Mouse (Mus musculus): ENCODE data around the gene Shld2. TPM values are rescaled to one million over a fixed set of nuclear protein-coding genes. Genes with fewer than 3 reads are reported as not detected.
A peak's percentile ranks its signal among the peaks of the same experiment; 100 is the strongest.
"Not testable (repeated sequence)": the region's sequence is repeated elsewhere in the genome, so short reads cannot be mapped to it uniquely, and the experiment has no call there.

Gene Shld2
- polyA plus RNA-seq, 1 experiment from 2014 or later = 5.4 TPM

- H3K4me1 ChIP-seq = no peaks in the 10 kb centered on the region
- no peaks in the 10 kb centered on the region for H3K36me3 ChIP-seq
- no peaks in the 10 kb centered on the region for H3K27me3 ChIP-seq (replicated peaks)
- no peak overlapping the region for H3K4me2 ChIP-seq
- no peak for ATAC-seq (ENCODE audit: low FRiP score)
- no peak overlapping the region for H3K9ac ChIP-seq (replicated peaks)
- H3K4me3 ChIP-seq (replicated peaks) = no peak overlapping the region
- 83% methylated on average over 4 of the region's 4 CpGs for WGBS
- no peaks in the 10 kb centered on the region for H3K9me3 ChIP-seq (replicated peaks)
- no peak overlapping the region for H3K27ac ChIP-seq (replicated peaks)
These were observed 35.1 kb downstream of the Shld2 start for GRCm38 (mm10) chr14:34275225-34275624.

- no peak overlapping the region for H3K9ac ChIP-seq (replicated peaks)
- no peak for ATAC-seq (ENCODE audit: low FRiP score)
- WGBS = 98% methylated on average over 3 of the region's 3 CpGs
These were observed 36.2 kb downstream of the Shld2 start for GRCm38 (mm10) chr14:34274141-34274540.

GRCm38 (mm10) chr14:34273280-34273679 is 37.0 kb downstream of the Shld2 start:
- no peaks in the 10 kb centered on the region for H3K9me3 ChIP-seq (replicated peaks)
- no peaks in the 10 kb centered on the region for H3K27me3 ChIP-seq (replicated peaks)
- no peak overlapping the region for H3K4me3 ChIP-seq (replicated peaks)
- no peaks in the 10 kb centered on the region for H3K36me3 ChIP-seq
- no peak overlapping the region for H3K27ac ChIP-seq (replicated peaks)
- H3K4me2 ChIP-seq = no peak overlapping the region
- H3K9ac ChIP-seq (replicated peaks) = no peak overlapping the region
- no peaks in the 10 kb centered on the region for H3K4me1 ChIP-seq
- 51% methylated on average over 2 of the region's 2 CpGs for WGBS
- no peak for ATAC-seq (ENCODE audit: low FRiP score)

More at GRCm38 (mm10) chr14:34274141-34274540, 36.2 kb downstream of the Shld2 start:
- Histone ChIP-seq H3K36me3 (no peaks in the 10 kb centered on the region), H3K27me3 (replicated peaks) (no peaks in the 10 kb centered on the region), H3K27ac (replicated peaks) (no peak overlapping the region), H3K4me2 (no peak overlapping the region), H3K4me3 (replicated peaks) (no peak overlapping the region), H3K9me3 (replicated peaks) (no peaks in the 10 kb centered on the region), H3K4me1 (no peaks in the 10 kb centered on the region)

GRCm38 (mm10) chr14:34268046-34268445 is 42.2 kb downstream of the Shld2 start:
- Histone ChIP-seq H3K9ac (replicated peaks) (no peak overlapping the region), H3K27me3 (replicated peaks) (no peaks in the 10 kb centered on the region), H3K9me3 (replicated peaks) (no peaks in the 10 kb centered on the region), H3K4me3 (replicated peaks) (no peak overlapping the region), H3K4me2 (no peak overlapping the region), H3K36me3 (no peaks in the 10 kb centered on the region), H3K4me1 (no peaks in the 10 kb centered on the region), H3K27ac (replicated peaks) (no peak overlapping the region)
- WGBS = 84% methylated on average over 9 of the region's 9 CpGs
- ATAC-seq (ENCODE audit: low FRiP score) = no peak

GRCm38 (mm10) chr14:34258525-34258924 is 51.8 kb downstream of the Shld2 start:
- not testable (repeated sequence) for H3K36me3 ChIP-seq; ATAC-seq (ENCODE audit: low FRiP score); H3K4me3 ChIP-seq (replicated peaks); H3K4me1 ChIP-seq; H3K9me3 ChIP-seq (replicated peaks); H3K27ac ChIP-seq (replicated peaks); H3K27me3 ChIP-seq (replicated peaks); H3K4me2 ChIP-seq; H3K9ac ChIP-seq (replicated peaks)
- WGBS = 64% methylated on average over 3 of the region's 3 CpGs

GRCm38 (mm10) chr14:34253261-34253660 is 57.0 kb downstream of the Shld2 start:
- Histone ChIP-seq H3K4me1 (no peaks in the 10 kb centered on the region), H3K27ac (replicated peaks) (no peak overlapping the region), H3K36me3 (no peaks in the 10 kb centered on the region), H3K4me3 (replicated peaks) (no peak overlapping the region), H3K9ac (replicated peaks) (no peak overlapping the region), H3K4me2 (no peak overlapping the region), H3K27me3 (replicated peaks) (no peaks in the 10 kb centered on the region), H3K9me3 (replicated peaks) (no peaks in the 10 kb centered on the region)
- WGBS = 83% methylated on average over 4 of the region's 4 CpGs
- no peak for ATAC-seq (ENCODE audit: low FRiP score)

GRCm38 (mm10) chr14:34252470-34253145 is 57.7 kb downstream of the Shld2 start:
- no peaks in the 10 kb centered on the region for H3K27me3 ChIP-seq (replicated peaks)
- 66% methylated on average over 5 of the region's 6 CpGs for WGBS
- no peak for ATAC-seq (ENCODE audit: low FRiP score)

GRCm38 (mm10) chr14:34240676-34241075 is 69.6 kb downstream of the Shld2 start:
- Histone ChIP-seq H3K9ac (replicated peaks) (no peak overlapping the region), H3K9me3 (replicated peaks) (no peaks in the 10 kb centered on the region), H3K27ac (replicated peaks) (no peak overlapping the region), H3K27me3 (replicated peaks) (no peaks in the 10 kb centered on the region), H3K36me3 (no peaks in the 10 kb centered on the region), H3K4me2 (no peak overlapping the region), H3K4me3 (replicated peaks) (no peak overlapping the region), H3K4me1 (no peaks in the 10 kb centered on the region)
- WGBS = 84% methylated on average over 6 of the region's 6 CpGs
- ATAC-seq (ENCODE audit: low FRiP score) = no peak

More at GRCm38 (mm10) chr14:34252470-34253145, 57.7 kb downstream of the Shld2 start:
- no peak overlapping the region for H3K4me2 ChIP-seq
- H3K9me3 ChIP-seq (replicated peaks) = no peaks in the 10 kb centered on the region
- H3K4me1 ChIP-seq = no peaks in the 10 kb centered on the region
- H3K9ac ChIP-seq (replicated peaks) = no peak overlapping the region
- H3K4me3 ChIP-seq (replicated peaks) = no peak overlapping the region
- H3K36me3 ChIP-seq = no peaks in the 10 kb centered on the region
- no peak overlapping the region for H3K27ac ChIP-seq (replicated peaks)

GRCm38 (mm10) chr14:34240263-34240662 is 70.0 kb downstream of the Shld2 start:
- ATAC-seq (ENCODE audit: low FRiP score) = no peak
- no peak overlapping the region for H3K27ac ChIP-seq (replicated peaks)
- no peaks in the 10 kb centered on the region for H3K4me1 ChIP-seq
- H3K9ac ChIP-seq (replicated peaks) = no peak overlapping the region
- no peak overlapping the region for H3K4me3 ChIP-seq (replicated peaks)
- H3K27me3 ChIP-seq (replicated peaks) = no peaks in the 10 kb centered on the region
- H3K36me3 ChIP-seq = no peaks in the 10 kb centered on the region
- H3K9me3 ChIP-seq (replicated peaks) = no peaks in the 10 kb centered on the region
- H3K4me2 ChIP-seq = no peak overlapping the region
- WGBS = 88% methylated on average over 10 of the region's 10 CpGs

GRCm38 (mm10) chr14:34234630-34235380 is 75.5 kb downstream of the Shld2 start:
- peak; percentile 95 for ATAC-seq (ENCODE audit: low FRiP score)
- peaks cover 6% of the 10 kb centered on the region for H3K4me1 ChIP-seq

GRCm38 (mm10) chr14:34233846-34234245 is 76.4 kb downstream of the Shld2 start:
- 76% methylated on average over 4 of the region's 4 CpGs for WGBS
- Histone ChIP-seq H3K4me3 (replicated peaks) (no peak overlapping the region), H3K27me3 (replicated peaks) (no peaks in the 10 kb centered on the region), H3K27ac (replicated peaks) (no peak overlapping the region), H3K9ac (replicated peaks) (no peak overlapping the region), H3K4me2 (no peak overlapping the region), H3K4me1 (peaks cover 6% of the 10 kb centered on the region), H3K36me3 (no peaks in the 10 kb centered on the region), H3K9me3 (replicated peaks) (no peaks in the 10 kb centered on the region)
- ATAC-seq (ENCODE audit: low FRiP score) = no peak

More at GRCm38 (mm10) chr14:34234630-34235380, 75.5 kb downstream of the Shld2 start:
- Histone ChIP-seq H3K4me2 (peak overlapping the region; percentile 79), H3K36me3 (no peaks in the 10 kb centered on the region), H3K9ac (replicated peaks) (peak overlapping the region; percentile 47), H3K4me3 (replicated peaks) (peak overlapping the region; percentile 40), H3K27ac (replicated peaks) (peak overlapping the region; percentile 28; the same call in 1 of the 2 replicates), H3K9me3 (replicated peaks) (no peaks in the 10 kb centered on the region), H3K27me3 (replicated peaks) (no peaks in the 10 kb centered on the region)
- 2% methylated on average over 16 of the region's 16 CpGs for WGBS
